Mouse (Mus musculus) natural killer cell, adult 2 months (primary cell): ENCODE results near the gene Myh7b.

ENCODE experiments used
- DNase-seq, 2 experiments: peaks; one replicate each; pipeline ENCODE4 v3.0.0; 2022; ENCODE audit warnings: low spot score in 2 of 2

Myh7b gene

DNA sequence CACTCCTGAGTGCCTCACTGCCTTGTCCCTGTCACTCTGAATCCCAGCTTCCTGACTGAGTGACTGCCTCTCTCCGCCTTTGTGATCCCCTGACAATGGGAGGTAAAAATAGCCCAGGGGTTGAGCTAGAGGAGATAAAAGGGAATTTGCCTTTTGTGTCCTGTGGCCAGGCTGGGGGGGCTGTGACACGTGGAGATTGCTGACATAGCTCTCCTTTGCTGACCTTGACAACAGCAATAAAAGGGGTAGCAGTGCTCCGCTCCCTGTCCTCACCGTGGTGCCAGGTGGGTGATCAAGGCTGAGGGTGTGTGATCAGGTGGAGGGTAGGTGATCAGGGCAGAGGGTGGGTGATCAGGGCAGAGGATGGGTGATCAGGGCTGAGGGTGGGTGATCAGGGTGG, at the start of gene Myh7b:
Gene Myh7b (plus strand): TSS at position 235 of the 400 bp plus-strand sequence.
- DNase-seq, result no peak

DNA sequence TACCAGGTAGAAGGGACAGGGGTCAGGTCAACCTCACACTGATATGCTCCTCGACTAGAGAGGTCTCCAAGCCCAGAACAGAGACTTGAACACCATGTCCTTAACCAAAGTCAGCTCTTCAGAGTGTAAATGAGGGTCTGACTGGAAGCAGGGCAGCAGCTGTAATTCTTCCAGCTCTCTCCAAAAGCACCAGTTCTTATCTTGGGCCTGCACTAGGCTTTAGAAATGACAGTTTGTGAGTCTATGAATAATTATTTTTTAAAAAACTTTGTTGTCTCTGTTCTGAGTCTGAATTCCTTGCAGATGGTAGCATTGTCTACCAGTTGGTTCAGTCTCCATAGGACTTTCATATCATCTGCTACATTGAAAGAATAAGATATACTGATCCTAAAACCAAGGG, 48.8 kb upstream of the Myh7b start:
- DNase-seq, result no peak

- peak; percentile 34 to 56 for DNase-seq
These were observed 48.1 kb upstream of the Myh7b start for GRCm38 (mm10) chr2:155562934-155563333.

DNA sequence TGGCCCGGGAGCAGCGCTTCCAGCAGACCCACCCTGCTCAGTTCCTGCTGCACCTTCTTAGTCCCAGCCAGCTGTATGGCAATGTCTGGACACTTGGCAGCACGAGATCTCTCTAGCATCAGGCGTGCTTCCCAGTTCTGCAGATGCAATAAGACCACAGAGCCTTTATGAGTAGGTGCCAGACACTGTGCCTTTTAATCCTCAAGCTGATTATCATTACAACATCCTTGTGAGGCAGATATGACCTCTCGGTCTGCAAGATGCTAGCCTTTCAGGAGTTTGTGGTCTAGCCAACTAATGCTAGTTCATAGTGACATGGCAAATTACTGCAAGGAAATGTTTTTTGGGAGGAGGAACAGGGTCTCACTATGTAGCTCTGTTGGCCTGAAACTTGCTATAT, 43.3 kb upstream of the Myh7b start:
- no peak for DNase-seq

GRCm38 (mm10) chr2:155569223-155569807, 41.7 kb upstream of the Myh7b start:
- no peak for DNase-seq

DNA sequence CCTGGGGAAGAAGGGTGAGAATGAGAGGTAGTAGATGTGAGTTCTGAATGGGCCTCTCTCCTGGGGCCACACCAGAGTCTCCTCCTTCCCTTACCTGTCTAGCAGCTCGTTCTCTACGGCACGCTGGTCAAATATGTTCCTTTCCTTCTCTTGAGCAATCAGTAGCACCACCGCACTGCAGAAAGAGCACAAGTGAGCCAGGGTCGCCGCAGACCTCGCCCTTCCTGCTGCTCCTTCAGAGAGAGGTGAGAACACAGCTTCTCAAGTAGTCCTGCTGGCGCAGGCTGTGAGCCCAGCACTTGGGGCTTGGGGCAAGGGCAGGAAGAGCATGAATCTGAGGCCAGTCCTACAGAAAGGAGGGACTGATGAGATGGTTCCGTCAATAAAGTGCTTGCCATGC, 38.0 kb upstream of the Myh7b start:
- DNase-seq, result peak; percentile 10 to 44

DNA sequence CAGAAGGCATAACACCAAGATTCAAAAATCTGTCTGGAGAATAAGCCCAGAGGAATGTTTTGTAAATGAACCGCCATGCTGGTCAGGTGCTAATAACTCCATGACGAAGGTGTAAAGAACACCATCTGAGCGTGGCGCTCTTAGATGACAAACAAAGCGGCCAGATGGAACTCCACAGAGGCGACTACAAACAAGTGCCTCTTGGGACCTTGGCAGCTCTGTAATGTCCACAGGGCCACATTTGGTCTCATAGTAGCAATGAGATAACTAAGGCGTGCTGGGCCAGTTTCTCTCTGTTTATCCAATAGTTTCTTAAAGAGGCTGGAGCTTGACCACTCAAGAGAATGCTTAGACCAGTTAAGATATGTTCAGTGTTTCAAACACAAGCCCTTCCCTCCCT, 37.0 kb upstream of the Myh7b start:
- no peak for DNase-seq

GRCm38 (mm10) chr2:155574700-155575099, 36.3 kb upstream of the Myh7b start:
- no peak for DNase-seq

DNA sequence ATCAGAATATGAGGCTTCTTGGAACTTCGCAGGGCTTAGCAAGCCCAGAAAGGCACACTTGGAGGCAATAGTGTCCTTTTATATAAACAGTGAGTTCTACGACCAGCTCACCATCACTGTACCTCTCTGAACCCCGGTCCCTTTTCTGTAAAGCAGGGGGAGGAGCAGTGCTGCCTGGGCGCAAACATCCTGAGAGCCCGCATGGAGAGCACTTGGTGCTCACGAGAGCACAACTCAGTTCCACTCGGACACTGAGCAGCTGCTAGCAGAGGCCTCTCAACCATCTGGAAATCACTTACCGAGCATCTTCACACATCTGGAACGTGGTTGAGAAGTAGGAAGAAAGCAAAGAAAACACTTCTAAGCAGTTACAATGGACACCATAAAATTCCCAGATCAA, 34.4 kb upstream of the Myh7b start:
- no peak for DNase-seq

GRCm38 (mm10) chr2:155580331-155580730, 30.7 kb upstream of the Myh7b start:
- no peak for DNase-seq

- no peak for DNase-seq
These were observed 28.5 kb upstream of the Myh7b start for GRCm38 (mm10) chr2:155582384-155582995.

DNA sequence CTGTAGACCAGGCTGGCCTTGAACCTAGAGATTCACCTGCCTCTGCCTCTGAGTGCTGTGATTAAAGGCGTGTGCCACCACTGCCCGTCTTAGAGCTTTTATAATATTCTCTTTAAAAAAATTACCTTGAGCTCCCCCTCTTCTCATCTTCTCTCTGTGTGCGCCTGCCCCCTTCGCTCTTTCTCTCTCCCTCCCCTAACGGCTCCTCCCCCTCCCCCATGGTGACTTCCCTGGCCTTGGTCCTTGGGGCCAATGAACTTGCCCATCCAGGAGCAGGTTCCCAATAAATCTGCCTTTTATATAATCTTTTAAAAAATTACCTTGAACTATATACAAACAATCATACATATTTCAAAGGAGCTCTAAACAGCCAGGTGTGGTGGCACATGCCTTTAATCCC, 28.0 kb upstream of the Myh7b start:
- no peak for DNase-seq

- DNase-seq, result peak in 1 of 2 experiments; percentile 16
These were observed 27.0 kb upstream of the Myh7b start for GRCm38 (mm10) chr2:155583927-155584530.

DNA sequence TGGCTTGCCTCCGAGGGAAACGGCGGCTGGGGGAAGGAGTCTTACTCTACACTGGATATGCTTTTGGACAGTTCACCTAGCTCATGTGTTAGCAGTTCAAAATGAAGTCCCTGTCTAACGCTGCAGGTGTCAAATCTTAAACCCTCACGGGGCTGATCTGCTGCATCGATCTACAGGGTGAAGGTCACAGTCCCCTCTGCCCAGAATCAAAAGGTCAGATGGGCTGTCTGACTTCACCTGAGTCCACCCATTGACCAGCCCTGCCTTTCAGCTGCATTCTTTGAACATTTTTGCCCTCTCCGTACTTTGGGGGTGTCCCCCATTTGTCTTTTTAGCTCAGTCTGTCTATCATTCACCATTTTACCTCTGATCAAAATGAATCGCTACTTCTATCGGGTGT, 25.9 kb upstream of the Myh7b start:
- DNase-seq, result no peak

GRCm38 (mm10) chr2:155585486-155585885, 25.5 kb upstream of the Myh7b start:
- no peak for DNase-seq

DNA sequence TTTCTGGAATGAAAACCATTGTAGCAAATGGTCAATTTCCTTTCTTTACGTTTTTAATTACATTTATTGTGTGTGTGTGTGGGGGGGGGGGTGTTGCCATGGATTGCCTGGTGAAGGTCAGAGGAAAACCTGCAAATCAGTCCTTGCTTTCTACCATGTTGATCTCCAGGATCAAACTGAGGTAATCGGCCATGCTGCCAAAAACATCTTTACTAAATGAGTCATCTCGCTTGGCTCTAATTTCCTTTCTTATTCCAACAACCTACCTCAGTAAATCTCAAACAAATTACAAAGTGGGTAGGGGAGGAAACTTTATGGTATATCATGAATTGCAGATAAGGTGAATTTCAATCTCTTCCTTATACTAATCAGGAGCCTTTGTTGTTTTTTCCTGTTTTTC, 22.9 kb upstream of the Myh7b start:
- no peak for DNase-seq

DNA sequence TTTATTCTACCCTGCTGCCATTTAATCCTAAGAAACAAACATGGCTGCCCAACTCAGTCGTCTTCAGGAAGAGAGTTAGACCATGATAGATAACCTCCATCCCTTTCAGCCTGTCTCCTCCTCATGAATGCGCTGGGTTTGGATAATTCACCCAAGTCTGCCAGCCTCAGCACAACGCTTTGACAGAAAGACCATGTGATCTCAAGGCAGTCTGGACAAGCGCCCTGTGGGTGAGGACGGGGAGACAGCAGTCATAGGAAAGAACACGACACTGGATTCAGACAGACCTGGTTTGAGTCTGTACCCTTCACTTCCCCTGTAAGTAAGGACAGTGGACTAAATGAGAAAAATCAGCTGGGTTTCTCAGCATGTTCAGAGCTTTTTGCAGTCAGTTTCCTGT, 21.5 kb upstream of the Myh7b start:
- DNase-seq, result no peak

DNA sequence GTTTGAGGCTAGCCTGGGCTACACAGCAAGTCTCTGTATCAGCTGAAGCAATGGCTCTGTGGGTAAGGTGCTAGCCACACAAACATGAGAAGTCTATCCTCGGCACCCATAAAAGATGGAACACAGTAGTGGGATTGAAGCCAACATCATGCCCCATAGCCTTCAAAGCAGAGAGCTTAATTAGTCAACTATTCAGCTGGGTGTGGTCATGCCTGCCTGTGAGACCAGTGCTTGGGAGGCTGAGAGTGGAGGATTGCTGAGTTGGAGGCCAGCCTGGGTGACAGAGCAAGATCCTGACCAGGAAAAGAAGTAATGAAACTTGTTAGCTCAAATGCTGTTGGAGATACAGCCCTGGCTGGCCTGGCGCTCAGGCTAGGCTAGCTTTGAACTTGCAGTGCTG, 20.1 kb upstream of the Myh7b start:
- no peak for DNase-seq

DNA sequence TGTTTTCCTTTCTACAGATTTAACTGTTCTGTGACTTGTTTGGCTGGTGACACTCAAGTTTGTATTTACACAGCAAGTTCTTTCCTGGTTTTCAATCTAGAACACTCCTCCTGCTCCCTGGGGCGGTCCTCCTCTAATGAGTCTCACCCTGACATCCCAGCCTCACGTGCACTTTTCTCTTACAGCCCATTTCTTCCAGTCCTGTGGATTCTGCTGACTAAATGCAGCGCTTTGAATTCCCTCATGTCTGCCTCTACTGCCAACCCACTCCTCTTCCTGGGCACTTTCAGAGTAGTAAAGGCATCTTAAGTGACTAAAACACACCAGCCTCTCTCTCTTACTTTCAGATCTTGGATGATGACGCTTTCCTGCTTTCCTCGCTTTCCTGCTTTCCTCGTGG, 19.3 kb upstream of the Myh7b start:
- DNase-seq, result no peak

GRCm38 (mm10) chr2:155592137-155592853, 18.7 kb upstream of the Myh7b start, which contains the start of gene Gss:
Gene Gss, minus strand, starts transcription at chr2:155592810.
- peak; percentile 93 for DNase-seq

DNA sequence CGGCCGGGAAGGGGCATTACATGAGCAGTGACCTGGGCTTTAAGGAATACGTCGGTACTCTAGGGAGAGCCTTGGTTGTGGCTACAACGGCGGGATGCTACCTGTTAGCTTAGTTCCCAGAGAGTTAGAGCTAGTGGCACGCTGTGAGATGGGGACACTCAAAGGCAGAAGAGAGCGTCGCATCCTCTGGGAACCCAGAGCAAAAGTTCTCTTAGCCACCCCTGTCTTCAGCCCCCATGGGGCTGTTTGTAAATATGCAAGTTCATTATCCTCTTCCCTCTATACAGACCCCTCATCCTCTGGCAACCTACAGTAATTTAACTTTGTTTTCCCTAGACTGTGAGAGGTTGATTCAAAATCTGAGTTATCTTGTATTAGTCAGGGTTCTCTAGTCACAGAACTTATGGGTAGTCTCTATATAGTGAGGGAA, 18.1 kb upstream of the Myh7b start:
- DNase-seq, result no peak

DNA sequence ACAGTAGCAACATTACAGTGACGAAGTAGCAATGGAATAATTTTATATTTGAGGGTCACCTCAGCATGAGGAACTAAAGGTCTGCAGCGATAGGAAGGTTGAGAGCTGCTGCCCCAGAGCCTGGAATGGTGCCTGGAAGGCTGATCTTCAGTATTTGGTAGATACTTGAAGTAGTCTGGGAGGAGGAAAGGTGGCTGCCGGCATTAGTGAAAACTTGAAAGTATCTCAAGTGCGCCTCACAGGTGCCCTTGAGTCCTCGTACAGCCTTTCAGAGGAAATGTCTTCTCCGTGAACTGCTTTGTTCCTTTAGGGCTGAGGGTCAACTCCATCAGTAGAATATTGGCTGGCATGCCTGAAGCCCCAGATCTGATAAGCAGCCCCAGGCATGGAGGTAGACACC, 15.5 kb upstream of the Myh7b start:
- no peak for DNase-seq

GRCm38 (mm10) chr2:155603707-155604106, 7.3 kb upstream of the Myh7b start:
- DNase-seq, result no peak
